Mouse (Mus musculus) heart, postnatal 0 days (tissue): Measurements from ENCODE around the gene Ndufa10.

Experiments used
- CTCF ChIP-seq: IDR thresholded peaks from 2 replicates; pipeline ENCODE4 v1.5.1; 2016; ENCODE audit warnings: antibody characterized with exemption, control low read depth, low read depth
- EP300 ChIP-seq: IDR thresholded peaks from 2 replicates; pipeline ENCODE4 v1.6.1; 2016; ENCODE audit warnings: antibody characterized with exemption, low read depth

GRCm38 (mm10) chr1:92457758-92458157 lies 15.9 kb downstream of the Ndufa10 start:
- no peak for TF ChIP-seq EP300
- no peak for TF ChIP-seq CTCF
